Mouse (Mus musculus): ENCODE measurements around the gene Psmb8. TPM values are rescaled to one million over a fixed set of nuclear protein-coding genes. Genes with fewer than 3 reads are reported as not detected.
"Not testable (repeated sequence)": the region's sequence is repeated elsewhere in the genome, so short reads cannot be mapped to it uniquely, and the experiment has no call there.

Gene Psmb8
- total and polyA plus RNA-seq, 3 experiments = 12.3 to 33.5 (median 18.9) TPM

- DNase-seq = peak in 1 of 2 experiments; percentile 19
- 70% methylated on average over 8 of the region's 8 CpGs for WGBS
- H3K36me3 ChIP-seq (ENCODE audit: control insufficient read depth, insufficient read depth, low read length) = no peaks in the 10 kb centered on the region
- no peak for TF ChIP-seq CTCF (IDR thresholded peaks at IDR 0.05)
- TF ChIP-seq EP300 (IDR thresholded peaks at IDR 0.05; ENCODE audit: insufficient read depth, low read depth, low read length) = no peak
- TF ChIP-seq POLR2A (IDR thresholded peaks at IDR 0.05; ENCODE audit: insufficient read depth, low read depth, low read length) = no peak
- no peak overlapping the region for H3K27ac ChIP-seq
- intact Hi-C loops (cut with DNase I) = loop anchor here (5.0 kb wide), 1 partner anchor 185 kb away; the partner anchor contains the start of genes Rxrb and Slc39a7
- H3K27me3 ChIP-seq (ENCODE audit: control insufficient read depth, insufficient read depth, low read length) = no peaks in the 10 kb centered on the region
- peaks cover 1% of the 10 kb centered on the region; the same call in 1 of the 2 replicates for H3K4me1 ChIP-seq (ENCODE audit: control insufficient read depth, insufficient read depth, low read length)
- H3K79me2 ChIP-seq (replicated peaks; ENCODE audit: control insufficient read depth, insufficient read depth, low read length) = no peaks in the 10 kb centered on the region
- no peak overlapping the region for H3K4me3 ChIP-seq
- no peak overlapping the region for H3K9ac ChIP-seq (ENCODE audit: low read depth, low read length)
Measured at GRCm38 (mm10) chr17:34217216-34217928, 19.9 kb downstream of the Psmb8 start.

DNA sequence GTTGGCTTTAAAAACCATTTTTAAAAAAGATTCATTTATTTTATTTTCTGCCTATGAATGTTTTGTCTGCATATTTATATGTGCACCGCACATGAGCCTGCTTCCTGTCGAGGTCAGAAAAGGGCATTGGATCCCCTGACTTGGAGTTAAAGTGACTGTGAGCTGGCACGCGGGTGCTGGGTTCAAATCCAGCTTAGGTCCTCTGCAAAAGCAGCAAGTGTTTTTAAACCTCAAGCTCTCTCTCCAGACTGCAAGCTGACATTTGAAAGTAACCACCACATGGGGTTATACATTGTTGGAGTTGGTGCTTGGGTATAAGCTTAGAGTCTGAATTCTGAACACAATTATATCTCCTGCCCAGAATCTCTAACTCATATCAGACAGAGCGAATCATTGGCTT is 20.5 kb downstream of the Psmb8 start:
- Histone ChIP-seq H3K9ac (ENCODE audit: low read depth, low read length) (no peak overlapping the region), H3K27ac (peak overlapping the region; percentile 80), H3K4me1 (ENCODE audit: control insufficient read depth, insufficient read depth, low read length) (peaks cover 1% of the 10 kb centered on the region; the same call in 1 of the 2 replicates), H3K27me3 (ENCODE audit: control insufficient read depth, insufficient read depth, low read length) (no peaks in the 10 kb centered on the region), H3K36me3 (ENCODE audit: control insufficient read depth, insufficient read depth, low read length) (no peaks in the 10 kb centered on the region), H3K4me3 (no peak overlapping the region), H3K79me2 (replicated peaks; ENCODE audit: control insufficient read depth, insufficient read depth, low read length) (no peaks in the 10 kb centered on the region)
- intact Hi-C loops (cut with DNase I) = loop anchor here (5.0 kb wide), 1 partner anchor 186 kb away; the partner anchor contains the start of genes Rxrb and Slc39a7
- no peak for TF ChIP-seq POLR2A (IDR thresholded peaks at IDR 0.05; ENCODE audit: insufficient read depth, low read depth, low read length)
- TF ChIP-seq CTCF (IDR thresholded peaks at IDR 0.05) = no peak
- no peak for TF ChIP-seq EP300 (IDR thresholded peaks at IDR 0.05; ENCODE audit: insufficient read depth, low read depth, low read length)
- DNase-seq = peak in 1 of 2 experiments; percentile 13
- WGBS = 78% methylated on average over 5 of the region's 5 CpGs

GRCm38 (mm10) chr17:34218675-34219074 is 21.2 kb downstream of the Psmb8 start:
- Histone ChIP-seq H3K9ac (ENCODE audit: low read depth, low read length) (no peak overlapping the region), H3K79me2 (replicated peaks; ENCODE audit: control insufficient read depth, insufficient read depth, low read length) (no peaks in the 10 kb centered on the region), H3K27me3 (ENCODE audit: control insufficient read depth, insufficient read depth, low read length) (no peaks in the 10 kb centered on the region), H3K4me1 (ENCODE audit: control insufficient read depth, insufficient read depth, low read length) (peaks cover 1% of the 10 kb centered on the region; the same call in 1 of the 2 replicates), H3K27ac (peak overlapping the region; percentile 80), H3K4me3 (peak overlapping the region; percentile 22), H3K36me3 (ENCODE audit: control insufficient read depth, insufficient read depth, low read length) (no peaks in the 10 kb centered on the region)
- intact Hi-C loops (cut with DNase I) = loop anchor here (5.0 kb wide), 1 partner anchor 186 kb away; the partner anchor contains the start of genes Rxrb and Slc39a7
- peak; percentile 81 to 89 for DNase-seq
- 0 out of 2 replicates have a peak, but pooled peaks have one; percentile 31 for TF ChIP-seq POLR2A (IDR thresholded peaks at IDR 0.05; ENCODE audit: insufficient read depth, low read depth, low read length)
- no peak for TF ChIP-seq EP300 (IDR thresholded peaks at IDR 0.05; ENCODE audit: insufficient read depth, low read depth, low read length)
- WGBS = 34% methylated on average over 11 of the region's 11 CpGs

GRCm38 (mm10) chr17:34219096-34219495 is 21.6 kb downstream of the Psmb8 start:
- 87% methylated on average over 9 of the region's 11 CpGs for WGBS
- H3K9ac ChIP-seq (ENCODE audit: low read depth, low read length); H3K79me2 ChIP-seq (replicated peaks; ENCODE audit: control insufficient read depth, insufficient read depth, low read length); H3K36me3 ChIP-seq (ENCODE audit: control insufficient read depth, insufficient read depth, low read length); H3K4me1 ChIP-seq (ENCODE audit: control insufficient read depth, insufficient read depth, low read length); H3K27me3 ChIP-seq (ENCODE audit: control insufficient read depth, insufficient read depth, low read length): not testable (repeated sequence)
- TF ChIP-seq CTCF (IDR thresholded peaks at IDR 0.05) = peak; percentile 73
- H3K4me3 ChIP-seq = peak overlapping the region; percentile 22
- DNase-seq = peak; percentile 55 to 72
- peak overlapping the region; percentile 80 for H3K27ac ChIP-seq
- intact Hi-C loops (cut with DNase I) = loop anchor here (5.0 kb wide), 1 partner anchor 187 kb away; the partner anchor contains the start of genes Rxrb and Slc39a7

DNA sequence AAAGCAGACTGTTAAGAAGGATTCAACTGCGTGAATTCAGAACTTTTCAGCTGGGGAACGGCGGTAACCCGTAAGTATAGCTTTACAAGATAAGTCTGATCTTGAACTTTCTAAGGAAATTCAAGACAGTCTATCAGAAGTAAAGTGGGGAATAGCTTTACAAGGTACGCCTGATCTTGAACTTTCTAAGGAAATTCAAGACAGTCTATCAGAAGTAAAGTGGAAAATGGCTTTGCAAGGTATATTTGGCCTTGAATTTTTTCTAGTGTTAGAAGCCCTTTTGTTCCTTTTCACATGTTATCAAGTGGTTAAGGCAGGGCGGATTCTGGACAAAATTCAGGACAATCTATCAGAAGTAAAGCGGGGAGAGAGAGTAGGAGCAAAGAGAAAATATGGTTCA is 22.3 kb downstream of the Psmb8 start:
- H3K27ac ChIP-seq; H3K9ac ChIP-seq (ENCODE audit: low read depth, low read length); H3K27me3 ChIP-seq (ENCODE audit: control insufficient read depth, insufficient read depth, low read length); H3K4me3 ChIP-seq; H3K79me2 ChIP-seq (replicated peaks; ENCODE audit: control insufficient read depth, insufficient read depth, low read length); H3K4me1 ChIP-seq (ENCODE audit: control insufficient read depth, insufficient read depth, low read length); H3K36me3 ChIP-seq (ENCODE audit: control insufficient read depth, insufficient read depth, low read length): not testable (repeated sequence)
- peak in 1 of 2 experiments; percentile 2 for DNase-seq
- WGBS = 96% methylated on average over 4 of the region's 7 CpGs
- intact Hi-C loops (cut with DNase I) = loop anchor here (5.0 kb wide), 1 partner anchor 188 kb away; the partner anchor contains the start of genes Rxrb and Slc39a7

DNA sequence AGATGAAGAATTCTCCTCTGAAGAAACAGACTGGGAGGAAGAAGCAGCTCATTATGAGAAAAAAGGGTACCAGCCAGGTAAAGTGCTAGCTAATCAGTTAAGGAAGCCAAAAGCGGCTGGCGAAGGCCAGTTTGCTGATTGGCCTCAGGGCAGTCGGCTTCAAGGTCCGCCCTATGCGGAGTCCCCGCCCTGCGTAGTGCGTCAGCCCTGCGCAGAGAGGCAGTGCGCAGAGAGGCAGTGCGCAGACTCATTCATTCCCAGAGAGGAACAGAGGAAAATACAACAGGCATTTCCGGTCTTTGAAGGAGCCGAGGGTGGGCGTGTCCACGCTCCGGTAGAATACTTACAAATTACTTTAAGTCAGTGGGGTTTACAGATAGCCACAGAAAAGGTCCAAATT is 22.9 kb downstream of the Psmb8 start:
- H3K79me2 ChIP-seq (replicated peaks; ENCODE audit: control insufficient read depth, insufficient read depth, low read length); H3K27me3 ChIP-seq (ENCODE audit: control insufficient read depth, insufficient read depth, low read length); H3K4me3 ChIP-seq; H3K36me3 ChIP-seq (ENCODE audit: control insufficient read depth, insufficient read depth, low read length); intact Hi-C loops (cut with DNase I); H3K9ac ChIP-seq (ENCODE audit: low read depth, low read length); H3K27ac ChIP-seq; DNase-seq; H3K4me1 ChIP-seq (ENCODE audit: control insufficient read depth, insufficient read depth, low read length): not testable (repeated sequence)
- WGBS = 99% methylated on average over 11 of the region's 16 CpGs

Data from heart, adult 2 months (tissue).